Mouse (Mus musculus) intestine, embryonic 14.5 days (tissue): ENCODE measurements around the gene Mrpl45. TPM values are rescaled to one million over a fixed set of nuclear protein-coding genes. Genes with fewer than 3 reads are reported as not detected.

Experiments used
- ATAC-seq: fragments of 200-750 bp; cut with Nextera tagmentation; replicated peaks from 2 replicates; pipeline ENCODE4 v1.8.0; 2017; ENCODE audit warnings: low read depth, moderate number of reproducible peaks, moderate TSS enrichment, moderate library complexity; ENCODE audit not compliant: low FRiP score, low TSS enrichment
- DNase-seq: peaks from one replicate; pipeline ENCODE4 v3.0.0-alpha.2; 2018; ENCODE audit warnings: low spot score
- H3K27ac ChIP-seq: fragments of 300-500 bp; sonication (generic); 2 replicates; pipeline ENCODE4 v1.5.1; 2014; ENCODE audit warnings: low read depth, mild to moderate bottlenecking, control low read depth
- H3K27me3 ChIP-seq: fragments of 300-500 bp; sonication (generic); replicated peaks from 2 replicates; pipeline ENCODE4 v1.6.1; 2014; ENCODE audit warnings: low read length, control low read depth; ENCODE audit not compliant: control insufficient read depth, insufficient read depth
- H3K36me3 ChIP-seq: fragments of 300-500 bp; sonication (generic); 2 replicates; pipeline ENCODE4 v1.6.1; 2014; ENCODE audit warnings: low read length, control low read depth; ENCODE audit not compliant: control insufficient read depth, insufficient read depth
- H3K4me1 ChIP-seq: fragments of 300-500 bp; sonication (generic); replicated peaks from 2 replicates; pipeline ENCODE4 v1.6.1; 2014; ENCODE audit warnings: low read length, control low read depth, mixed read lengths; ENCODE audit not compliant: control insufficient read depth, insufficient read depth
- H3K4me2 ChIP-seq: fragments of 300-500 bp; sonication (generic); 2 replicates; pipeline ENCODE4 v1.6.1; 2014; ENCODE audit warnings: low read length
- H3K4me3 ChIP-seq: fragments of 300-500 bp; sonication (generic); 2 replicates; pipeline ENCODE4 v1.5.1; 2014; ENCODE audit warnings: low read depth, low read length, control low read depth, mixed read lengths
- H3K9ac ChIP-seq: fragments of 300-500 bp; sonication (generic); 2 replicates; pipeline ENCODE4 v1.6.1; 2014; ENCODE audit warnings: mild to moderate bottlenecking, low read length
- H3K9me3 ChIP-seq: fragments of 300-500 bp; sonication (generic); 2 replicates; pipeline ENCODE4 v1.6.1; 2016; ENCODE audit warnings: low read length, control low read depth; ENCODE audit not compliant: control insufficient read depth
- WGBS: fragments of 180-500 bp; shearing (Covaris S2); extraction: QIAGEN DNeasy Blood & Tissue Kit; methylation state at CpG from one replicate; pipeline ENCODE4 v1.1.7; 2014; 5-methylcytosine and 5-hydroxymethylcytosine counted together
- polyA plus RNA-seq: library from polyadenylated mRNA; unstranded; fragments of >200 nt; fragmentation: Nextera tagmentation; extraction: Ambion mirVana; gene quantifications from 2 replicates; pipeline ENCODE4 v1.2.1, GENCODE M21; 2014

The Mrpl45 gene
- polyA plus RNA-seq, 1 experiment from 2014 or later: 52.1 TPM

GRCm38 (mm10) chr11:97361948-97362648, 46.6 kb downstream of the Mrpl45 start, which contains the start of gene Socs7:
Gene Socs7 (plus strand): TSS chr11:97362551.
- H3K9ac ChIP-seq: peak within 1 kb of the TSS; percentile 85
- ATAC-seq: peak; percentile 97
- peak within 1 kb of the TSS; percentile 84 for H3K4me3 ChIP-seq
- peak within 1 kb of the TSS; percentile 72 for H3K4me2 ChIP-seq
- peaks cover 19% of the 10 kb centered on the region for H3K4me1 ChIP-seq
- H3K27me3 ChIP-seq: no peaks in the 10 kb centered on the region
- H3K27ac ChIP-seq: peak within 1 kb of the TSS; percentile 77
- DNase-seq: peak; percentile 97
- H3K9me3 ChIP-seq: no peaks in the 10 kb centered on the region
- no peaks in the 10 kb centered on the region for H3K36me3 ChIP-seq
- 1% methylated on average over 24 of the region's 81 CpGs for WGBS

DNA sequence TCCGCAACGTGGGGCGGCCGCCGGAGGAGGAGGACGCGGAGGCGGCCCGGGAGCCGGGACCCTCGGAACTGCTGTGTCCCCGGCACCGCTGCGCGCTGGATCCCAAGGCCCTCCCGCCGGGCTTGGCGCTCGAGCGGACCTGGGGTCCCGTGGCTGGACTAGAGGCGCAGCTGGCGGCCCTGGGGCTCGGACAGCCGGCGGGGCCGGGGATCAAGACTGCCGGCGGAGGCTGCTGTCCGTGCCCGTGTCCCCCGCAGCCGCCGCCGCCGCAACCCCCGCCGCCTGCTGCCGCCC, 47.1 kb downstream of the Mrpl45 start:
- no peaks in the 10 kb centered on the region for H3K27me3 ChIP-seq
- peaks cover 19% of the 10 kb centered on the region for H3K4me1 ChIP-seq
- H3K9me3 ChIP-seq: no peaks in the 10 kb centered on the region
- ATAC-seq: no peak; the same call in 1 of the 2 replicates
- peak overlapping the region; percentile 72 for H3K4me2 ChIP-seq
- peak overlapping the region; percentile 52 for H3K27ac ChIP-seq
- DNase-seq: no peak
- peak overlapping the region; percentile 85 for H3K9ac ChIP-seq
- no peaks in the 10 kb centered on the region for H3K36me3 ChIP-seq
- WGBS: under 1% methylated on average over 35 of the region's 39 CpGs
- peak overlapping the region; percentile 84 for H3K4me3 ChIP-seq

DNA sequence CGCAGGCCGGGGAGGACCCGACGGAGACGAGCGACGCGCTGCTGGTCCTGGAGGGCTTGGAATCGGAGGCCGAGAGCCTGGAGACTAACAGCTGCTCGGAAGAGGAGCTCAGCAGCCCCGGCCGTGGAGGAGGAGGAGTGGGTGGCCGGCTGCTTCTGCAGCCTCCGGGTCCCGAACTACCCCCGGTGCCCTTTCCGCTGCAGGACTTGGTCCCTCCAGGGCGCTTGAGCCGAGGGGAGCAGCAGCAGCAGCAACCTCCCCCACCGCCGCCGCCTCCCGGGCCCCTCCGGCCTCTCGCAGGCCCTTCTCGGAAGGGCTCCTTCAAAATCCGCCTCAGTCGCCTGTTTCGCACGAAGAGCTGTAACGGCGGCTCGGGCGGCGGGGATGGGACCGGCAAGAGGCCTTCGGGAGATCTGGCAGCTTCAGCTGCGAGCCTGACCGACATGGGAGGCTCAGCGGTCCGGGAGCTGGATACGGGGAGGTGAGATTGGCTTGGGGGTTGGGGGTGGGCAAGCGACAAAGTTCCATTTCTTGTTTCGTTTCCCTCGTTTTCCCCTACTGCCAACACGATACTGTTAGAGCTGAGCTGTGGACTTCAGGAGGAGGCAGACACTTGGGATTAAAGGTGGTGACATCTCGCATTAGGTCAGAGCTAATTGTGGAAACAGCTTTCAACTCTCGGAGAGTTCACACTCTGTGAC, 47.6 kb downstream of the Mrpl45 start:
- peak overlapping the region; percentile 72 for H3K4me2 ChIP-seq
- DNase-seq: peak; percentile 78
- H3K4me1 ChIP-seq: peaks cover 19% of the 10 kb centered on the region
- WGBS: under 1% methylated on average over 46 of the region's 49 CpGs
- no peaks in the 10 kb centered on the region for H3K9me3 ChIP-seq
- H3K27ac ChIP-seq: peak overlapping the region; percentile 52
- H3K36me3 ChIP-seq: no peaks in the 10 kb centered on the region; the same call in 1 of the 2 replicates
- H3K4me3 ChIP-seq: peak overlapping the region; percentile 84
- H3K27me3 ChIP-seq: no peaks in the 10 kb centered on the region
- H3K9ac ChIP-seq: peak overlapping the region; percentile 85
- peak; percentile 16; the same call in 1 of the 2 replicates for ATAC-seq

GRCm38 (mm10) chr11:97363644-97363995, 48.1 kb downstream of the Mrpl45 start:
- Histone ChIP-seq H3K27ac (no peak overlapping the region), H3K9ac (peak overlapping the region; percentile 85), H3K4me3 (peak overlapping the region; percentile 84), H3K36me3 (peaks cover 5% of the 10 kb centered on the region; the same call in 1 of the 2 replicates), H3K9me3 (no peaks in the 10 kb centered on the region), H3K4me1 (peaks cover 19% of the 10 kb centered on the region), H3K27me3 (no peaks in the 10 kb centered on the region), H3K4me2 (peak overlapping the region; percentile 72)
- under 1% methylated on average over 7 of the region's 7 CpGs for WGBS
- no peak for DNase-seq
- ATAC-seq: no peak

GRCm38 (mm10) chr11:97365556-97365955, 50.0 kb downstream of the Mrpl45 start:
- peaks cover 19% of the 10 kb centered on the region for H3K4me1 ChIP-seq
- no peaks in the 10 kb centered on the region for H3K9me3 ChIP-seq
- no peak for DNase-seq
- 79% methylated on average over 1 of the region's 1 CpGs for WGBS
- no peaks in the 10 kb centered on the region for H3K27me3 ChIP-seq
- H3K4me2 ChIP-seq: no peak overlapping the region
- H3K36me3 ChIP-seq: peaks cover 8% of the 10 kb centered on the region; the same call in 1 of the 2 replicates
- H3K27ac ChIP-seq: no peak overlapping the region
- no peak overlapping the region for H3K9ac ChIP-seq
- H3K4me3 ChIP-seq: no peak overlapping the region
- no peak for ATAC-seq

DNA sequence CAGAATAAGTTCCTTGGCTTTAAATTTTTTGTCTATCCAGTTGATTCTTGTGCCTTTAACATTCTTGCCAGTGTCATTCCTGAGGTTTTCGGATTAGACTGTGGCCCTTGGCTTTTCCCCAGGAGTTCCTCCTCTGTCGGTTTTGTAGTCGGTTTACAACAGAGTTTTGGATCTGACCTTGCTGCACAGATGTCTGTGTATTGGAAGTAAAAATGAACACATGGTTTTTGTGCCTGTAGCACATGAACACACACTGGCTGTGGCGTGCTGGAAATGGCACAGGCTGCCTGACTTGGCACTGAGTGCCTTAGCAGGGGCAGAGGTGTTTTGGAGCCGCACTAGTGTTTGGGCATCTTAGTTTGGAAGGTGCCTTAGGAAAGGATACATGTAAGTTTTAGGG, 53.0 kb downstream of the Mrpl45 start:
- H3K4me3 ChIP-seq: no peak overlapping the region
- ATAC-seq (no peak), DNase-seq (no peak)
- H3K27ac ChIP-seq: no peak overlapping the region
- WGBS: 87% methylated on average over 5 of the region's 5 CpGs
- H3K9ac ChIP-seq: no peak overlapping the region
- H3K4me2 ChIP-seq: no peak overlapping the region
- H3K4me1 ChIP-seq: peaks cover 16% of the 10 kb centered on the region
- H3K36me3 ChIP-seq: peaks cover 8% of the 10 kb centered on the region; the same call in 1 of the 2 replicates
- no peaks in the 10 kb centered on the region for H3K27me3 ChIP-seq
- H3K9me3 ChIP-seq: no peaks in the 10 kb centered on the region

DNA sequence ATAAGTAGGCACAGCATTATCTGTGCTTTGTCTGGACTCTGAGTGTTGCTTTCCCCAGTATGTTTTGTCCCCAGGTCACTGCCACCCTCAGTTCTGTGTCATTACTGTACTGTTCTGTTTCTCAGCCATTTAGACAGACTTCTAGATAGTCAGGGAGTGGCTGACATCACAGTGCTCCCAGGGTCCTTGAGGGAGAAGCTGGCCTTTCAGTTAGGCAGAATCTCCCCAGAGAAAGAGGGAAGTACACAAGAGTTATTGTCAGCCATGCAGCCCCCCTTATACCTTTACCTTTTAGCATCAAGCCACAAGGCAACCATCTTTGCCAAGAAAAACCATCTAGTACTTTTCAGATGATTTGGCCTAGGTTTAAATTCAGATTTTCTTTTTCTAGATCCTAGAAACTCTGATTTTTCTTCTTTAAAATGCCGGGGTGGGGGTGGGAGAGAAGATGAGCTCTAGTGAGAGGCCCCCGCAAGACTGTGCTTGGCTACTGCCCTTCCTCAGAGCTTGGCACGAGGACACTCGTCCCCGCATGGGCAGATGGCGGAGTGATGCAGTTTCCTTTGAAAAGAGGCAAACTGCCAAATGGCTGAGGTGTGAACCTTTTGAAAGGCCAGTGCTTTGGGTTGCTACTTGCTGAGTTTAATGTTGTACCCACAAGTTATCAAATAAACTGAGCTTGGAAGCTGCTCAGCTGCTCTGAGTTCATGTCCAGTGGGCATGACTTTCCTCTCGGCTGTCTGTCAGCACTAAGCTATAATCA, 55.0 kb downstream of the Mrpl45 start:
- H3K9ac ChIP-seq: no peak overlapping the region
- DNase-seq: no peak
- no peak overlapping the region for H3K27ac ChIP-seq
- H3K9me3 ChIP-seq: no peaks in the 10 kb centered on the region
- no peak for ATAC-seq
- no peaks in the 10 kb centered on the region; the same call in 1 of the 2 replicates for H3K4me1 ChIP-seq
- H3K4me2 ChIP-seq: no peak overlapping the region
- H3K36me3 ChIP-seq: peaks cover 25% of the 10 kb centered on the region
- H3K4me3 ChIP-seq: no peak overlapping the region
- H3K27me3 ChIP-seq: no peaks in the 10 kb centered on the region
- WGBS: 77% methylated on average over 7 of the region's 7 CpGs

GRCm38 (mm10) chr11:97372159-97372864, 56.8 kb downstream of the Mrpl45 start:
- Histone ChIP-seq H3K9me3 (no peaks in the 10 kb centered on the region), H3K4me3 (no peak overlapping the region), H3K27ac (no peak overlapping the region), H3K36me3 (peaks cover 34% of the 10 kb centered on the region), H3K27me3 (no peaks in the 10 kb centered on the region), H3K4me2 (no peak overlapping the region), H3K4me1 (no peaks in the 10 kb centered on the region), H3K9ac (no peak overlapping the region)
- WGBS: 84% methylated on average over 6 of the region's 6 CpGs
- DNase-seq (no peak), ATAC-seq (no peak)
